Mouse (Mus musculus) myocyte (in vitro differentiated cells): ENCODE results near the gene Dnajb11. TPM values are rescaled to one million over a fixed set of nuclear protein-coding genes. Genes with fewer than 3 reads are reported as not detected.

ENCODE experiments used
- H3K27me3 ChIP-seq: one replicate; pipeline ENCODE4 v1.6.1; 2011; ENCODE audit not compliant: control insufficient read depth, insufficient read depth, insufficient read length
- H3K36me3 ChIP-seq: one replicate; pipeline ENCODE4 v1.6.1; 2011; ENCODE audit not compliant: control insufficient read depth, insufficient read depth
- H3K4me2 ChIP-seq: one replicate; pipeline ENCODE4 v1.6.1; 2011; ENCODE audit warnings: low read depth, control low read depth
- H3K4me3 ChIP-seq: one replicate; pipeline ENCODE4 v1.5.1; 2011; ENCODE audit warnings: mild to moderate bottlenecking, control low read depth, moderate library complexity
- H3K79me2 ChIP-seq: one replicate; pipeline ENCODE4 v1.6.1; 2011; ENCODE audit not compliant: control insufficient read depth, insufficient read depth
- H3ac ChIP-seq: one replicate; pipeline ENCODE4 v1.6.1; 2011; ENCODE audit not compliant: control insufficient read depth, insufficient read length
- CEBPB ChIP-seq: IDR thresholded peaks from 2 replicates; pipeline ENCODE4 v1.6.1; 2011; ENCODE audit warnings: mild to moderate bottlenecking, moderate library complexity; ENCODE audit not compliant: poor library complexity, insufficient read depth, severe bottlenecking
- E2F4 ChIP-seq: IDR thresholded peaks from one replicate; pipeline ENCODE4 v1.6.1; 2011; ENCODE audit warnings: mild to moderate bottlenecking, control low read depth, moderate library complexity; ENCODE audit not compliant: insufficient read depth
- MAX ChIP-seq: IDR thresholded peaks from one replicate; pipeline ENCODE4 v1.6.1; 2011; ENCODE audit warnings: low read depth, mild to moderate bottlenecking, control low read depth
- MYOD1 ChIP-seq, 3 experiments: IDR thresholded peaks; one replicate each; pipeline ENCODE4 v1.6.1; 2011; ENCODE audit warnings: control low read depth in 2 of 3, low read depth in 2 of 3, mild to moderate bottlenecking in 2 of 3, moderate library complexity in 1 of 3; ENCODE audit not compliant: insufficient read length in 2 of 3, control insufficient read depth in 1 of 3
- MYOG ChIP-seq, 3 experiments: IDR thresholded peaks; one replicate each; pipeline ENCODE4 v1.6.1; 2011; ENCODE audit warnings: control low read depth in 2 of 3, low read depth in 2 of 3, mild to moderate bottlenecking in 2 of 3; ENCODE audit not compliant: insufficient read length in 2 of 3, control insufficient read depth in 1 of 3, insufficient read depth in 1 of 3
- POLR2A ChIP-seq: IDR thresholded peaks from one replicate; pipeline ENCODE4 v1.6.1; 2011; ENCODE audit warnings: low read depth, mild to moderate bottlenecking, control low read depth, moderate library complexity; ENCODE audit not compliant: insufficient read length
- POLR2AphosphoS2 ChIP-seq: IDR thresholded peaks from one replicate; pipeline ENCODE4 v1.6.1; 2011; ENCODE audit warnings: low read depth, control low read depth; ENCODE audit not compliant: insufficient read length
- REST ChIP-seq: IDR thresholded peaks from one replicate; pipeline ENCODE4 v1.6.1; 2011; ENCODE audit warnings: mild to moderate bottlenecking, control low read depth, moderate library complexity; ENCODE audit not compliant: insufficient read depth, insufficient read length
- SRF ChIP-seq: IDR thresholded peaks from one replicate; pipeline ENCODE4 v1.6.1; 2011; ENCODE audit warnings: low read depth; ENCODE audit not compliant: control insufficient read depth, insufficient read length
- TCF12 ChIP-seq: IDR thresholded peaks from one replicate; pipeline ENCODE4 v1.6.1; 2011; ENCODE audit warnings: mild to moderate bottlenecking, control low read depth; ENCODE audit not compliant: poor library complexity, insufficient read depth, severe bottlenecking
- TCF3 ChIP-seq: IDR thresholded peaks from one replicate; pipeline ENCODE4 v1.6.1; 2011; ENCODE audit warnings: low read depth, control low read depth; ENCODE audit not compliant: insufficient read length
- USF1 ChIP-seq: IDR thresholded peaks from one replicate; pipeline ENCODE4 v1.6.1; 2011; ENCODE audit warnings: low read depth, mild to moderate bottlenecking, control low read depth, moderate library complexity
- polyA plus RNA-seq: library from polyadenylated mRNA; unstranded; fragments of >200 nt; fragmentation: generic; extraction: Trizol; gene quantifications from one replicate; pipeline ENCODE4 v1.2.1, GENCODE M21; 2012; ENCODE audit warnings: missing spikeins

Dnajb11 gene
- polyA plus RNA-seq: 77.1 TPM

DNA sequence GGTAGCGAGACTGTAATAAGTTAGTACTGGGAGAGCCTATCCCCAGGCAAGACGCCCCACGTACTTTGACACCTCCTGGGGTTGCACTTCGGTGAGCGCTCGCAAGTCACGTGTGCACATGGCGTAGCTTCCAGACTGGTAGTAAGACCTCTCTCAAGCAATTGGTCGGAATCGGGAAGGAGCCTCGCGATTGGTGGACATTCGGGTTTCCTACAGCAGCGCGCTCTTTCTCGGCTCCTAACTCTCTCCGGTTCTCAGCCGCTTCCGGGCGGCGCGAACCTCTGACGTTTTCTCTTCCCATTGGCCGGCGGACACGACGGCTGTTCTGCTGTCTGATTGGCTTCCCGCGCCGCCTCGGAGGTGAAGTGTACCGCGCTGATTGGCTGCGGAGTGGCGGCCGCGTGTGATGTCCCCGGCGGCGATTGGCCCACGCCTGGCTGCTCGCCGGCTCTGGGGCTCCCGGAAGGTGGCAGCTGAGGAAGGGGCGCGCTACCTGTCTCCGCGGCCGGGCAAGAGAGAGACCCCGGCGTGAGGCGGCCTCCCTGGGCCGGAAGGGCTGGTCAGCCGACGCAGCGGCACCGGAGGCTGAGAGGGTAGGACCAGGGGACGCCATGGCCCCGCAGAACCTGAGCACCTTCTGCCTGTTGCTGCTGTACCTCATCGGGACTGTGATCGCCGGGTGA, at the start of gene Dnajb11, which contains the start of gene Tbccd1:
Gene Dnajb11, plus strand, starts transcription at position 415 of the 683 bp plus-strand sequence.
Gene Tbccd1, minus strand, starts transcription at position 239 of the 683 bp plus-strand sequence.
- H3K4me2 ChIP-seq: peak within 1 kb of the TSS; percentile 84
- peak within 1 kb of the TSS; percentile 82 for H3K4me3 ChIP-seq
- peak within 1 kb of the TSS; percentile 57 for H3ac ChIP-seq
- H3K36me3 ChIP-seq: peaks cover under 1% of the 10 kb centered on the region
- TF ChIP-seq TCF3 (no peak), USF1 (peak; percentile 99), TCF12 (no peak), E2F4 (peak; percentile 81), REST (no peak), MYOD1 (IDR thresholded peaks at IDR 0.05; ENCODE audit: control insufficient read depth in 1 of 3, insufficient read length in 2 of 3, low read depth in 2 of 3) (no peak), POLR2AphosphoS2 (peak; percentile 75), MAX (no peak), POLR2A (peak; percentile 74), SRF (peak; percentile 47)
- no peaks in the 10 kb centered on the region for H3K27me3 ChIP-seq
- peaks cover 43% of the 10 kb centered on the region for H3K79me2 ChIP-seq

GRCm38 (mm10) chr16:22811477-22811876, 46.2 kb upstream of the Dnajb11 start, which contains the start of gene Crygs:
Gene Crygs (minus strand): TSS chr16:22811577.
- no peak within 1 kb of the TSS for H3ac ChIP-seq
- H3K36me3 ChIP-seq: no peaks in the 10 kb centered on the region
- TF ChIP-seq REST (no peak), MYOD1 (IDR thresholded peaks at IDR 0.05; ENCODE audit: control insufficient read depth in 1 of 3, insufficient read length in 2 of 3, low read depth in 2 of 3) (no peak), TCF3 (no peak)
- H3K4me3 ChIP-seq: no peak within 1 kb of the TSS
- H3K4me2 ChIP-seq: no peak within 1 kb of the TSS
- no peaks in the 10 kb centered on the region for H3K79me2 ChIP-seq
- H3K27me3 ChIP-seq: no peaks in the 10 kb centered on the region

DNA sequence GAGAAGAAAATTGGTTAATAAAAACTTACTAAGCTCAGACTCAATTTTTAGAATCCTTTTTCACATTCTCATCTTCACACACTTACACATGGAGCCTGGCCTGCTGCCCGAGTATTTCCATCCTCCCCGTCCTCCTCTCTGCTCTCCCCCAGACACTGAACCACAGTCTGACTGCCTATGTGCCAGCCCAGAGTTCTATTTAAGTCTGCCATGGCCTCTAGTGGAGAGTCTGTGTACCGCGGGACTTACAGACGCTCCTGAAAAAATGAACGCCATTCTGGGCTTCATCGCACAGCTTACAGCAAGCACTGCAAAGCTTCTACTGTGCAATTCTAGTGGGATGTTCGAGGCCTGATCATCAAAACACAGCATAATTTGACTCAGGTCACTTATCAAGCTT, 36.9 kb upstream of the Dnajb11 start:
- Histone ChIP-seq H3K4me3 (no peak overlapping the region), H3K27me3 (no peaks in the 10 kb centered on the region), H3K79me2 (no peaks in the 10 kb centered on the region), H3K4me2 (no peak overlapping the region), H3ac (no peak overlapping the region), H3K36me3 (peaks cover 5% of the 10 kb centered on the region)
- TF ChIP-seq CEBPB (no peak), MYOG (IDR thresholded peaks at IDR 0.05; ENCODE audit: control insufficient read depth in 1 of 3, insufficient read depth in 1 of 3, insufficient read length in 2 of 3, low read depth in 2 of 3) (no peak), MYOD1 (IDR thresholded peaks at IDR 0.05; ENCODE audit: control insufficient read depth in 1 of 3, insufficient read length in 2 of 3, low read depth in 2 of 3) (no peak)

- TF ChIP-seq MYOD1 (IDR thresholded peaks at IDR 0.05; ENCODE audit: control insufficient read depth in 1 of 3, insufficient read length in 2 of 3, low read depth in 2 of 3): no peak
- no peak for TF ChIP-seq TCF3
- no peak for TF ChIP-seq CEBPB
- TF ChIP-seq MYOG (IDR thresholded peaks at IDR 0.05; ENCODE audit: control insufficient read depth in 1 of 3, insufficient read depth in 1 of 3, insufficient read length in 2 of 3, low read depth in 2 of 3): no peak
- no peak for TF ChIP-seq E2F4
- no peak for TF ChIP-seq USF1
- TF ChIP-seq TCF12: no peak
- H3K27me3 ChIP-seq: no peaks in the 10 kb centered on the region
- no peaks in the 10 kb centered on the region for H3K36me3 ChIP-seq
- no peak overlapping the region for H3K4me3 ChIP-seq
- no peak overlapping the region for H3ac ChIP-seq
- H3K4me2 ChIP-seq: no peak overlapping the region
- no peaks in the 10 kb centered on the region for H3K79me2 ChIP-seq
These were observed 24.6 kb upstream of the Dnajb11 start for GRCm38 (mm10) chr16:22832932-22833525.

DNA sequence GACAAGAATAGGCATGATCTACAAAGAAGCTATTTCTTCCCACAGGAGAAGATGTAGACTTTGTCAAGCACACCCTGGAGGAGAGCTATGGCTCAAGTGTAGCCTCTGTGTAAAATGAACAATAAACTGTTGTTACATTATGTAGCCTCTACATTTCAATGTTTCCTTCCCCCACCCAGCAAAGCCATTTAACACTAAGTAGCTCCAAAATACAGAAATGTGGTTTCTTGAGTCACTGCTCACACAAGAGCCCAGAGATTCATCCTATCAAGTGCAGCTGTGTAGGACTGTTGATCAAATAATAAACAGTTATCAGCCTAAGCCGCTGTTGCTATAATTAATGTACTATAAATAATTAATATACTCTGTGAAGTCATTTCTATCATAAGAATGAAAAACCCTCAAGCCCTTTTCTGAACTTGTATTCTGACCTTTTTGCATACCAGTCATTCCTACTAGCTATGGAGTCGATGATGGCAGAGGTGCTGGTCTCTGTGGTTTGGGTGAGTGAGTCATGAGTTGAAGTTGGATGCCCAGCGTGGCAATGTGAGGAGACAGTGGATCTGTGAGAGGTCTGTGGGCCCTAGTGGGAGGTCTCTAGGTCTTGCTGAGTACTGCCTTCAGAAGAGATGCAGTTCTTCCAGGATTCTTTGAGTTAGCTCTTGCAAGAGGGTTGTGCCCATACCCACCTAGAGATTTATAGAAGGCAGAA, 18.3 kb upstream of the Dnajb11 start:
- no peaks in the 10 kb centered on the region for H3K27me3 ChIP-seq
- H3K79me2 ChIP-seq: no peaks in the 10 kb centered on the region
- TF ChIP-seq MYOG (IDR thresholded peaks at IDR 0.05; ENCODE audit: control insufficient read depth in 1 of 3, insufficient read depth in 1 of 3, insufficient read length in 2 of 3, low read depth in 2 of 3) (peak in 2 of 3 experiments; percentile 1 to 19), E2F4 (no peak)
- H3ac ChIP-seq: no peak overlapping the region
- H3K36me3 ChIP-seq: no peaks in the 10 kb centered on the region
- peak overlapping the region; percentile 67 for H3K4me2 ChIP-seq
- no peak overlapping the region for H3K4me3 ChIP-seq
